Mouse (Mus musculus): ENCODE results near the gene Gm35549. TPM values are rescaled to one million over a fixed set of nuclear protein-coding genes. Genes with fewer than 3 reads are reported as not detected.
A peak's percentile ranks its signal among the peaks of the same experiment; 100 is the strongest.

Gene Gm35549
- polyA plus RNA-seq (2014; fragmentation: Nextera tagmentation; extraction: Ambion mirVana) = 0.62 TPM in 1 of 2 replicates, not detected in the other

DNA sequence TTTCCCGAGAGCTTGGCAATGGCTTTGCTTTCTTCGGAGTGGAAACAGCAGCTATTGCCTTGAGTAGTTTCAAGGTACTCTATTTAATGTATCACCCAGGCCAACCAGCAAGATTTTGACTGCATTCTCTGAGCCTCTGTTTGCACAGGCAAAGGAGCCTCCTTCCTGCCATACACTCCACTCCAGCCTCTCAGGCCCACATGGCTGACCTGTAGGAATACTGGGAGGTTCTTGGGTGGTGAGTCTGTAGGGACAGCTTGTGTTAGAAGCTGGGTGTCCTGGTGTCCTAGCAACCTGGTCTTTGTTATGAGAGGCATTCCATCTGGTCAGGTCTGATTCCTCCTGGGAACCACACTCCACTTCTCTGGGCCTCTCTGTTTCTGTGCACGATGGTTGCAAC, at the start of gene Gm35549:
TSS of gene Gm35549 (minus strand) at position 276 of the 400 bp plus-strand sequence.
- no peak within 1 kb of the TSS for H3K4me3 ChIP-seq (ENCODE audit: low read depth, low read length)
- H3K4me2 ChIP-seq (replicated peaks; ENCODE audit: low read depth, low read length) = no peak within 1 kb of the TSS
- no peaks in the 10 kb centered on the region for H3K4me1 ChIP-seq (replicated peaks; ENCODE audit: control insufficient read depth, insufficient read depth, low read length)
- no peak within 1 kb of the TSS for H3K27ac ChIP-seq (ENCODE audit: low read depth, low read length)
- ATAC-seq (ENCODE audit: low FRiP score) (no peak), DNase-seq (ENCODE audit: low spot score) (no peak)
- 82% methylated on average over 3 of the region's 3 CpGs for WGBS
- H3K27me3 ChIP-seq (ENCODE audit: control insufficient read depth, insufficient read depth, low read length) = no peaks in the 10 kb centered on the region
- H3K9me3 ChIP-seq (ENCODE audit: control insufficient read depth, low read length) = no peaks in the 10 kb centered on the region
- no peak within 1 kb of the TSS for H3K9ac ChIP-seq (ENCODE audit: low read depth, low read length)
- 0 out of 2 replicates have a peak, but pooled peaks cover 3% of the 10 kb centered on the region for H3K36me3 ChIP-seq (ENCODE audit: control insufficient read depth, insufficient read depth, low read length)

DNA sequence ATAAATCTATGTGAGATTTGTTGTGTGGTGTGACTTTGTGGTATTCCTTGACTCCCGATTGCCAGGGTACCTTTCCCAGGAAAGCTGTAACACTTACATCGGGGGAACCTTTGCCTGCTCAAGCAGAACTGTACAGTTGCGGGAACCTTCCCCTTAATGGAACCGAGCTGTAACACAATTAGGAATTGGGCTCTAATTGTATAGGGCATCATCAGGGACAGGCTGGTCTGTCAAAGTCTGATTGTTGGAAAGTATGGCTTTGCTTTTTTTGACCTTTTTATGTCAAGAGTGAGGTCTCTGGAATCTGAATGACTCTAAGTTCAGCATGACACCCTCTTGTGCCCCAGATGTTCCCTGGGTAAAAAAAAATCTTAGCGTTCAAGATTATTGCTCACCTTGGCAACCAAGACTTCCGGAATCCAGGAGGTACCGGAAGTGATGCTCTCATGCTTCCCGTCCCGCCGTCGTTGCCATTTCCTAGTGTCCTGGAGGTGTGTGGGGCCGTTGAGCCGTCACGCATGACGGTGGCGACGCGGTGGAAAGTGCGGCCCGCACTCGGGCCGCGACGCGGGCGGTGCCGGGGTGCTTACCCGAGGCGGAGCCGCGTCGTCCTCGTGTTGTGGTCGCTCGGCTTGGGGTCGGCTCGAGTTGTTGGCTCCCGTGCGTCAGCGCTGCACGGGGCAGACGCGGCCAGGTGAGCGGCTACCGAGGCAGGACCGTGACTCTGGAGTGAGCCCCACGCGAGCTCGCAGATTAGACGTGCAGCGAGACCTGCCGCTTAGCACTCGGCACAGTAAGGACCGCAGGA, 42.7 kb upstream of the Gm35549 start:
- DNase-seq (ENCODE audit: low spot score) = peak; percentile 76
- H3K27me3 ChIP-seq (ENCODE audit: control insufficient read depth, insufficient read depth, low read length) = no peaks in the 10 kb centered on the region
- no peak overlapping the region for H3K27ac ChIP-seq (ENCODE audit: low read depth, low read length)
- peak overlapping the region; percentile 85 for H3K4me2 ChIP-seq (replicated peaks; ENCODE audit: low read depth, low read length)
- H3K4me1 ChIP-seq (replicated peaks; ENCODE audit: control insufficient read depth, insufficient read depth, low read length) = no peaks in the 10 kb centered on the region; the same call in 1 of the 2 replicates
- WGBS = 8% methylated on average over 54 of the region's 54 CpGs
- peak overlapping the region; percentile 90 for H3K9ac ChIP-seq (ENCODE audit: low read depth, low read length)
- H3K4me3 ChIP-seq (ENCODE audit: low read depth, low read length) = peak overlapping the region; percentile 70
- peak; percentile 87 for ATAC-seq (ENCODE audit: low FRiP score)
- no peaks in the 10 kb centered on the region for H3K36me3 ChIP-seq (ENCODE audit: control insufficient read depth, insufficient read depth, low read length)
- H3K9me3 ChIP-seq (ENCODE audit: control insufficient read depth, low read length) = no peaks in the 10 kb centered on the region

DNA sequence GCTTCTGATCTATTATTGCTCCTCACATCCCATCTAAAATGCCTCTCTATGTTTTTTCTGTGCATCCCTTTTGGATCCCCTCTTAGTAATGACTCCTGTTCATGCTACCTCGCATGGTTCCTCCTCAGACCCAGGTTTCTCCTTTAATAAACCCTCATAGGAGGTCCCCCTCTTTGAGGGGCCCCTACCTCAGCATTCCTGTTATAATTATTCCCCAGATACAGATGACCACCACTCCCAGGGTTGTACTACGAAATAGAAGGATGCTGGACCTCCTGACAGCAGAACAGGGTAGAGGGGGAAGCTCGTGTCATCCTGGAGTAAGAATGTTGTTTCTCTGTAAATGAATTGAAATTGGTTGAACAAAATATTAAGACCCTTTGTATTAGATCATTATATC, 41.5 kb upstream of the Gm35549 start, which contains the start of gene Zkscan7:
TSS of gene Zkscan7 (plus strand) at position 301 of the 400 bp plus-strand sequence.
- no peak within 1 kb of the TSS for H3K27ac ChIP-seq (ENCODE audit: low read depth, low read length)
- H3K4me1 ChIP-seq (replicated peaks; ENCODE audit: control insufficient read depth, insufficient read depth, low read length) = no peaks in the 10 kb centered on the region; the same call in 1 of the 2 replicates
- DNase-seq (ENCODE audit: low spot score) (no peak), ATAC-seq (ENCODE audit: low FRiP score) (no peak)
- H3K9me3 ChIP-seq (ENCODE audit: control insufficient read depth, low read length) = no peaks in the 10 kb centered on the region
- H3K4me3 ChIP-seq (ENCODE audit: low read depth, low read length) = peak within 1 kb of the TSS; percentile 70
- H3K4me2 ChIP-seq (replicated peaks; ENCODE audit: low read depth, low read length) = peak within 1 kb of the TSS; percentile 85
- no peaks in the 10 kb centered on the region for H3K36me3 ChIP-seq (ENCODE audit: control insufficient read depth, insufficient read depth, low read length)
- 82% methylated on average over 3 of the region's 3 CpGs for WGBS
- H3K27me3 ChIP-seq (ENCODE audit: control insufficient read depth, insufficient read depth, low read length) = no peaks in the 10 kb centered on the region
- no peak within 1 kb of the TSS; the same call in 1 of the 2 replicates for H3K9ac ChIP-seq (ENCODE audit: low read depth, low read length)

DNA sequence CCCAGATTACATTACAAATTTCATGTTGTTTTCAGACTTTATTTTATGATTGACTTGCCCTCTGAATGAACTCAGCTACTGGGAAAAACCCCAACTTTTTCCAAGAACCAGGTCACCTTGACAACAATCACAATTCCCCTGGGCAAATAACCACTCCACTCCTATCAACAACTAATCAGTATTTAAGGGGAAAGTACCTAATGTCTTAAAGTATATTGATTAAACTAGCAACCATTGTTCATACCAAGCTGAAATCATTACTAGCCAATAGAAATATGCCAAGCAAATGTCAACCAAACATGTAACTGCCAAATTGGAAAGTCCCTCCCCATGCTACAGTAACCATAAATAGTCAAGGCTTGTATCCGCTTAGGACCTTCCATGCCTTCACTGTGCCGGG, 31.3 kb upstream of the Gm35549 start:
- DNase-seq (ENCODE audit: low spot score) (no peak), ATAC-seq (ENCODE audit: low FRiP score) (no peak)
- no peaks in the 10 kb centered on the region for H3K4me1 ChIP-seq (replicated peaks; ENCODE audit: control insufficient read depth, insufficient read depth, low read length)
- H3K4me2 ChIP-seq (replicated peaks; ENCODE audit: low read depth, low read length) = no peak overlapping the region
- H3K27ac ChIP-seq (ENCODE audit: low read depth, low read length) = no peak overlapping the region
- H3K4me3 ChIP-seq (ENCODE audit: low read depth, low read length) = no peak overlapping the region
- H3K27me3 ChIP-seq (ENCODE audit: control insufficient read depth, insufficient read depth, low read length) = no peaks in the 10 kb centered on the region
- no peaks in the 10 kb centered on the region for H3K36me3 ChIP-seq (ENCODE audit: control insufficient read depth, insufficient read depth, low read length)
- no peak overlapping the region for H3K9ac ChIP-seq (ENCODE audit: low read depth, low read length)
- no peaks in the 10 kb centered on the region for H3K9me3 ChIP-seq (ENCODE audit: control insufficient read depth, low read length)
- 94% methylated on average over 2 of the region's 2 CpGs for WGBS

DNA sequence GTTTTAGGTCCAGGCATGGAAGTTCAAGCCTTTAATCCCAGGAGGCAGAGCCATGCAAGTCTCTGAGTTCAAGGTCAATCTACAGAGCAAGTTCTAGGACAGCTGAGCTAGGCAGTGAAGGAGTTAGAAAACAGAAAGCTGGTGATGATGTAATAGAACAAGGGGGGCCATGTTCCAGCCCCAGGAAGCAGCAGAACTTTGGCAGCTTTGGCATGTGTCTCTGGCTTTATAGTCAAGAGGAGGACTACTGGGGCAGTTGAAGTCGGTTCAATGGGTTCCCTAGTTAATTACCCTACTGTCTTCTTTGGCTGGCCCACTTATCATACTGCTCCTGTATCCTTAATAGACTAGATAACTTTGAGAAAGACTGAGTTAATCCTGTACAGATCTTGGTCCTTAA, 30.8 kb upstream of the Gm35549 start:
- Histone ChIP-seq H3K27me3 (ENCODE audit: control insufficient read depth, insufficient read depth, low read length) (no peaks in the 10 kb centered on the region), H3K4me2 (replicated peaks; ENCODE audit: low read depth, low read length) (no peak overlapping the region), H3K4me3 (ENCODE audit: low read depth, low read length) (no peak overlapping the region), H3K4me1 (replicated peaks; ENCODE audit: control insufficient read depth, insufficient read depth, low read length) (no peaks in the 10 kb centered on the region), H3K9ac (ENCODE audit: low read depth, low read length) (no peak overlapping the region), H3K36me3 (ENCODE audit: control insufficient read depth, insufficient read depth, low read length) (no peaks in the 10 kb centered on the region), H3K27ac (ENCODE audit: low read depth, low read length) (no peak overlapping the region), H3K9me3 (ENCODE audit: control insufficient read depth, low read length) (no peaks in the 10 kb centered on the region)
- 69% methylated on average over 1 of the region's 1 CpGs for WGBS
- no peak for ATAC-seq (ENCODE audit: low FRiP score)
- no peak for DNase-seq (ENCODE audit: low spot score)

DNA sequence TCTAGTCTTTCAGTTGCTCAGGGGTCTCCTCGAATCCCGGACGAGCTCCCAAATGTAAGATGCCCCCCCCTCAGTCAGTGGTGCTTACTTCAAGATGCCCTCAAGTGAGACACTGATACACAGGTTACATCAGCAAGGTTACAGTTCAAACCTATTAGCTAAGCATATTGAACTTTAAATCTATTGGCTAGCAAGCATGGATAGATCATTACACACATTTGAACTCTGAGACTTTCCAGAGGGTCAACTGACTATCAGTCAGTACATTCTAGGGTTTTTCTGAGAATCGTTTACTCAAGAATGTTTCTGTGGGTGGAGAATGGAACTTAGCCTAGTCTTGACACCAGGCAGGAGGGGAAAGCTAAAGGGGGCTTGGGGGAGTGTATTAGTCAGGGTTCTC, 28.8 kb upstream of the Gm35549 start:
- H3K27me3 ChIP-seq (ENCODE audit: control insufficient read depth, insufficient read depth, low read length) = no peaks in the 10 kb centered on the region
- WGBS = 82% methylated on average over 4 of the region's 4 CpGs
- H3K9me3 ChIP-seq (ENCODE audit: control insufficient read depth, low read length) = no peaks in the 10 kb centered on the region
- ATAC-seq (ENCODE audit: low FRiP score) (no peak), DNase-seq (ENCODE audit: low spot score) (no peak)
- no peak overlapping the region for H3K27ac ChIP-seq (ENCODE audit: low read depth, low read length)
- no peak overlapping the region for H3K4me3 ChIP-seq (ENCODE audit: low read depth, low read length)
- no peak overlapping the region for H3K4me2 ChIP-seq (replicated peaks; ENCODE audit: low read depth, low read length)
- no peaks in the 10 kb centered on the region for H3K4me1 ChIP-seq (replicated peaks; ENCODE audit: control insufficient read depth, insufficient read depth, low read length)
- no peaks in the 10 kb centered on the region for H3K36me3 ChIP-seq (ENCODE audit: control insufficient read depth, insufficient read depth, low read length)
- no peak overlapping the region for H3K9ac ChIP-seq (ENCODE audit: low read depth, low read length)

DNA sequence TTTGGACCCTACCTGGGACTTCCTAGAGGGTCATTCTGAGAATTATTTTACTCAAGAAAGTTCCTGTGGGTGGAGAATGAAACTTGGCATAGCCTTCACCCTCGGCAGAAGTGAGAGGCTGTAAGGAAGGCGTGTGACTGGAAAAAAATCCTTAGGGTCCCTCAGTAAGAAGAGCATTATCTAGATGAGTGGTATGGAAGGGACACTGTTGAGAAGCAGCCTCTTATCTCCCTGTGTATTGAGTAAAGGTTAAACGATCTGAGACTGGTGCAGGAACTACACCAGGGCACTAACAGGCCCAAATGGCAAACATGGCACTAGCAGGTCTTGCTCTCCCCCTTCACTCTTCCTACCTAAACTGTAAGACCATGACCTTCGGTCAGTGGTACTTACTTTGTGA, 22.4 kb upstream of the Gm35549 start:
- WGBS = 89% methylated on average over 4 of the region's 4 CpGs
- H3K9ac ChIP-seq (ENCODE audit: low read depth, low read length) = peak overlapping the region; percentile 96
- no peaks in the 10 kb centered on the region for H3K4me1 ChIP-seq (replicated peaks; ENCODE audit: control insufficient read depth, insufficient read depth, low read length)
- peaks cover 12% of the 10 kb centered on the region for H3K36me3 ChIP-seq (ENCODE audit: control insufficient read depth, insufficient read depth, low read length)
- DNase-seq (ENCODE audit: low spot score) (no peak), ATAC-seq (ENCODE audit: low FRiP score) (peak; percentile 48; the same call in 1 of the 2 replicates)
- H3K9me3 ChIP-seq (ENCODE audit: control insufficient read depth, low read length) = no peaks in the 10 kb centered on the region; the same call in 1 of the 2 replicates
- no peaks in the 10 kb centered on the region for H3K27me3 ChIP-seq (ENCODE audit: control insufficient read depth, insufficient read depth, low read length)
- H3K27ac ChIP-seq (ENCODE audit: low read depth, low read length) = no peak overlapping the region
- H3K4me3 ChIP-seq (ENCODE audit: low read depth, low read length) = peak overlapping the region; percentile 83
- H3K4me2 ChIP-seq (replicated peaks; ENCODE audit: low read depth, low read length) = no peak overlapping the region; the same call in 1 of the 2 replicates

DNA sequence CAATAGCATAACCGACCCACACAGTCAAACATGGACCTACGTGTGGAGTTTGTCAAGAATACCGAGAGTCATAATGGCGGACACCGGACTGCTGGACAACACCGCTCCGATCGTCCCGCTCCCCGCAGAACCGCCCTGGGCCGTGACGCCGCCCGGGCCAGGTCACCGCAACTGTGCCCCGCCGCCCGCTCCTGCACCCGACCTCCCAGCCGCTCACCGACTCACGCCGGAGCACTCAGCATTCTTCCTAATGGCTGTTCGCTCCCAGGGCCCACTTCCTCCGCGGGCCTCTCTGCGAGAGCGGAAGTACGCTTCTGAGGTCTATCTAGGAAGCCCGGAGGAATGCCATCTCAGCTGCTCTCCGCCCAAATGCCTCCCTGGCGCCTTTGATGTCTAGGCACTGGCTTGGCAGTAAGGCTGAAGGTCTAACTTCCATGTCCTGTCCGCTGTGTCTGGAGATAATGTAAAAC, 21.9 kb upstream of the Gm35549 start, which contains the start of gene Zfp445:
TSS of gene Zfp445 (minus strand) at position 310 of the 470 bp plus-strand sequence.
- H3K27ac ChIP-seq (ENCODE audit: low read depth, low read length) = peak within 1 kb of the TSS; percentile 65

More for the DNA sequence above, 21.9 kb upstream of the Gm35549 start, which contains the start of gene Zfp445:
- WGBS = under 1% methylated on average over 34 of the region's 34 CpGs
- Histone ChIP-seq H3K4me1 (replicated peaks; ENCODE audit: control insufficient read depth, insufficient read depth, low read length) (no peaks in the 10 kb centered on the region), H3K9ac (ENCODE audit: low read depth, low read length) (peak within 1 kb of the TSS; percentile 96), H3K27me3 (ENCODE audit: control insufficient read depth, insufficient read depth, low read length) (no peaks in the 10 kb centered on the region), H3K4me3 (ENCODE audit: low read depth, low read length) (peak within 1 kb of the TSS; percentile 83), H3K4me2 (replicated peaks; ENCODE audit: low read depth, low read length) (peak within 1 kb of the TSS; percentile 44), H3K36me3 (ENCODE audit: control insufficient read depth, insufficient read depth, low read length) (peaks cover 16% of the 10 kb centered on the region), H3K9me3 (ENCODE audit: control insufficient read depth, low read length) (no peaks in the 10 kb centered on the region; the same call in 1 of the 2 replicates)
- peak; percentile 90 for DNase-seq (ENCODE audit: low spot score)
- peak; percentile 91 for ATAC-seq (ENCODE audit: low FRiP score)

Data from hindbrain, embryonic 11.5 days (tissue).